Mouse (Mus musculus) spleen, adult 2 months (tissue): ENCODE measurements at regions not wholly inside any gene's neighbourhood (a gene's known extent, or its start where the extent isn't known, plus 50 kb on each side); places are given as distances from the start of the nearest gene placed in this dataset.

Experiments
- CTCF ChIP-seq: fragments of 200-500 bp; IDR thresholded peaks from 2 replicates; pipeline ENCODE4 v1.5.1; 2011; ENCODE audit warnings: mild to moderate bottlenecking, inconsistent platforms; ENCODE audit not compliant: insufficient read depth, insufficient read length, insufficient replicate concordance; ENCODE audit errors: extremely low read depth
- POLR2A ChIP-seq: fragments of 200-500 bp; IDR thresholded peaks from 2 replicates; pipeline ENCODE4 v1.6.1; 2011; ENCODE audit warnings: low read depth, low read length, inconsistent platforms

GRCm38 (mm10) chr1:142738376-142738775, 902.1 kb upstream of the B3galt2 start:
- TF ChIP-seq CTCF (no peak), POLR2A (no peak)
